Mouse (Mus musculus) C2C12 (cell line): ENCODE measurements around the gene Cdk19. TPM values are rescaled to one million over a fixed set of nuclear protein-coding genes. Genes with fewer than 3 reads are reported as not detected.

Experiments used
- H3K27me3 ChIP-seq: one replicate; pipeline ENCODE4 v1.6.1; 2011; ENCODE audit not compliant: control insufficient read depth, insufficient read depth, insufficient read length
- H3K36me3 ChIP-seq: one replicate; pipeline ENCODE4 v1.6.1; 2011; ENCODE audit not compliant: control insufficient read depth, insufficient read depth
- H3K4me3 ChIP-seq: one replicate; pipeline ENCODE4 v1.5.1; 2011; ENCODE audit warnings: mild to moderate bottlenecking, control low read depth; ENCODE audit not compliant: poor library complexity, insufficient read depth, severe bottlenecking
- H3K79me2 ChIP-seq: one replicate; pipeline ENCODE4 v1.6.1; 2011; ENCODE audit not compliant: control insufficient read depth, insufficient read depth
- H3K79me3 ChIP-seq: one replicate; pipeline ENCODE4 v1.6.1; 2011; ENCODE audit warnings: low read depth, control low read depth
- H3ac ChIP-seq: one replicate; pipeline ENCODE3; 2011; ENCODE audit warnings: low read depth; ENCODE audit not compliant: control insufficient read depth, insufficient read length
- CEBPB ChIP-seq: IDR thresholded peaks from one replicate; pipeline ENCODE4 v1.6.1; 2011; ENCODE audit warnings: low read depth, mild to moderate bottlenecking, control low read depth, moderate library complexity
- CTCF ChIP-seq: IDR thresholded peaks from one replicate; pipeline ENCODE4 v1.5.1; 2011; ENCODE audit not compliant: control insufficient read depth, insufficient read depth, insufficient read length
- FOSL1 ChIP-seq: IDR thresholded peaks from one replicate; pipeline ENCODE4 v1.8.0; 2011; ENCODE audit warnings: mild to moderate bottlenecking, low read length; ENCODE audit not compliant: poor library complexity, insufficient read depth, severe bottlenecking
- MAX ChIP-seq: IDR thresholded peaks from one replicate; pipeline ENCODE4 v1.6.1; 2011; ENCODE audit warnings: mild to moderate bottlenecking, control low read depth
- MYOD1 ChIP-seq: IDR thresholded peaks from one replicate; pipeline ENCODE4 v1.6.1; 2011; ENCODE audit warnings: low read depth; ENCODE audit not compliant: control insufficient read depth, insufficient read length
- MYOG ChIP-seq: IDR thresholded peaks from one replicate; pipeline ENCODE4 v1.6.1; 2011; ENCODE audit not compliant: control insufficient read depth, insufficient read length; ENCODE audit errors: extremely low read depth
- USF1 ChIP-seq: IDR thresholded peaks from one replicate; pipeline ENCODE4 v1.6.1; 2011; ENCODE audit warnings: low read depth, mild to moderate bottlenecking, control low read depth, moderate library complexity
- polyA plus RNA-seq: library from polyadenylated mRNA; unstranded; fragments of >200 nt; fragmentation: generic; extraction: Trizol; gene quantifications from one replicate; pipeline ENCODE4 v1.2.1, GENCODE M21; 2012; ENCODE audit warnings: missing spikeins

The Cdk19 gene
- polyA plus RNA-seq, 1 experiment: 3.9 TPM

DNA sequence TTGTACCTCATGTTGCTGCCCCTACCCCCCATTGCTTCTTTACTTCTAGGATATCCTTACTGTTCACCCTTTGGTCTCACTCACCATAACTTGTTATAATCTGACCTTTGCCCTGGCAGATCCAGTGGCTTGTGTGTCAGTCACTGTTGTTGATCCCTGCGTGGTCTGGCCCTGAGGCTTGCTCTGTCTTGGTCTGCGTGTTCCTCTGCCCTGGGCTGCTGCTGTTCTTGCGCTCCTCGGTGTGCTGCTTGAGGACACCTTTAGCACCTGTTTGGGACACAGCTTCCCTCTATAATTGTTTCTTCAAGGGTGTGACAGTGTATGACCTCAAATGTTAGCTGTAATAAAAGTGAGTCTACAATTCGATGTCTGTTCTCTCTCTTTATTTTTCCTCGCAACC is 122.0 kb downstream of the Cdk19 start:
- Histone ChIP-seq H3K79me2 (no peaks in the 10 kb centered on the region), H3K4me3 (no peak overlapping the region), H3K27me3 (no peaks in the 10 kb centered on the region), H3K36me3 (no peaks in the 10 kb centered on the region), H3ac (no peak overlapping the region), H3K79me3 (no peaks in the 10 kb centered on the region)
- TF ChIP-seq FOSL1: no peak
- TF ChIP-seq MYOD1: no peak
- TF ChIP-seq MAX: no peak
- no peak for TF ChIP-seq USF1
- no peak for TF ChIP-seq CTCF
- TF ChIP-seq MYOG: no peak
- no peak for TF ChIP-seq CEBPB

DNA sequence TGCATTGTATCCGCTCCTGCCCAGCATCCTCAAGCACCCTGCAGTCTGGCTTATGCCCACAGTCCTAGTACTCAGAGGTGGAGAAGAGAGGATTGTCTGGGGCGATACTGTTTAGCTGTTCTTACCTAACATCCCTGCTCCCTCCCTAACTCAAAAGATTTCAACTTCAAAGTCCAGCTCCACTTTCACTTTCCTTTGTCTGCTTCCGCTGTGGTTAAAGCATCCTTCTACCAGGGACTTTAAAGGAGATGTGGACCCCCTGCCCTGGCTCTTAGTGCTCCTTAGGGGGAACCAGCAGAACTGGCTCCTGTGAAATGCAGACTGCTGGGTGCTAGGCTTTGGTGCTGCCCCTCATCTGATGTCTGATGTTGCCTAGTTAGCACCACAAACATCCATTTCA is 122.9 kb downstream of the Cdk19 start:
- TF ChIP-seq CEBPB: no peak
- Histone ChIP-seq H3K36me3 (no peaks in the 10 kb centered on the region), H3K79me2 (no peaks in the 10 kb centered on the region), H3K4me3 (no peak overlapping the region), H3K27me3 (no peaks in the 10 kb centered on the region), H3K79me3 (no peaks in the 10 kb centered on the region), H3ac (no peak overlapping the region)

DNA sequence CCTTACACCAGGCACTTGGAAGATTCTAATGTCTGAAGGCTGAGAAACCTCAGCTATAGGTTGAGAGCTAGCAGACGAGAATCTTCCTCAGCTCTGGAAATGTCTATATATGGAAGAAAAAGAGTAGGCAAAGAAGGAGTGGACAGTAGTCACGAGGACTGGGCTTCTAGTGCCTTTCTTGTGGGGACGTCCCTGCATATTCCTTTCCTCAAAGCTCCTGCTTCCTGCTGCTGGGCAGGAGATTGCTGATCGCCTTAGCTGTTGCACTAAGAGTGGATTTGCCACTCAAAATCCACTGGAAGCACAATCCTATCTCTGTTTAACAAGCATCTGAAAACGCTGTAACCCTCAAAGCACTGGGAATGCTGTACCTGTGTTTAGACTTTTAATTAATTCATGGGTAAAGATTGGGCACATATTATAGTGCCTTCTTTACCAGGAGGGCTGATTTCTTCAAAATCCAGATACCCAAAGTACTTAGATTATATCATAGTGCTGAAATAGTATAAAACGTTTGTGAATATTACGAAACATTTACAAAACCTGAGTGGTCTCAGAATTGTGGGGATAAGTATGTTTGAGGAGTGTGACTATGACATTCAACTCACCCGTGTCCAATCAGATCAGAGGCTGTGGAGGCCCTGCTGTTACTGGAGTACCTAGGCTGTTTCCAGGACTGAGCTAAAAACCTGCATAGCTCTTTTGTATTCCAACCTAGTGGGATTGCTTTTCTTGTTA is 128.0 kb downstream of the Cdk19 start:
- no peaks in the 10 kb centered on the region for H3K79me2 ChIP-seq
- H3K27me3 ChIP-seq: no peaks in the 10 kb centered on the region
- TF ChIP-seq CEBPB (no peak), MAX (no peak), MYOD1 (no peak), FOSL1 (no peak), CTCF (no peak), USF1 (no peak), MYOG (no peak)
- no peak overlapping the region for H3ac ChIP-seq
- H3K36me3 ChIP-seq: peaks cover 2% of the 10 kb centered on the region
- no peak overlapping the region for H3K4me3 ChIP-seq
- no peaks in the 10 kb centered on the region for H3K79me3 ChIP-seq

DNA sequence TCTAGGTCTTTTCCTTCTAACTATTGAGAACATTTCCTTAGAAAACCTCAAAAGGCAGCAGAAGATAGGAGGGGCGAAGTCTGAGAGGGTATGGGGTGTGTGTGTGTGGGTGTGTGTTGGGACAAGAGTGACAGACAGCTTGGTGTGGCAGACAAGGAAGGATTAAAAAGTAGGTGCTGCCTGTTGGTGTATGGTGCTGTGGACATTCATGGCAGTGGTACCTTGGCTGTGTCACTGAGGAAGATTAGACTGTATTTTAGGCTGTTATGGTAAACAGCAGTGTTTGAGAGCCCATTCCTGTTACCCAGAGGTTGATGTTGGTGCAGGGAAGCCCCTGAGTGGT is 128.5 kb downstream of the Cdk19 start:
- TF ChIP-seq MYOG: no peak
- no peak for TF ChIP-seq CTCF
- no peak for TF ChIP-seq MYOD1
- no peak for TF ChIP-seq USF1
- TF ChIP-seq CEBPB: no peak
- TF ChIP-seq FOSL1: no peak
- peaks cover 2% of the 10 kb centered on the region for H3K36me3 ChIP-seq
- H3K79me3 ChIP-seq: no peaks in the 10 kb centered on the region
- no peak overlapping the region for H3K4me3 ChIP-seq
- no peaks in the 10 kb centered on the region for H3K79me2 ChIP-seq
- no peak overlapping the region for H3ac ChIP-seq
- no peaks in the 10 kb centered on the region for H3K27me3 ChIP-seq

DNA sequence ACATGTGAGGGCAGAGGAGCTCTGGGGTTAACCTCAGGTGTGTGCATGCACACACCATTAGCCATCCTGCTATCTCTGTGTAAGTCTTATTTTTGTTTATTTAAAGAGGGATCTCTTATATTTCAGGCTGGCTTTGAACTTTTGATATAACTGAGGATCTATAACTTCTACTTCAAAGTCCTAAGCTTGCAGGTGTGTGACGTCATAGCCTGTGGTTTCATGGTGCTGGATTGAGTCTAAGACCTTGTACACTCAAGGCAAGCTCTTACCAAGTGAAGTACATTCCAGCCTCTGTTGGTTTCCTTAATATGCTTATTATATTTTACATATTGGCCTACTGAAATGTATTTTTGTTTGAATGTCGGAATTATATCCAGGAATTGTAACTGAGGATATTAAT is 129.8 kb downstream of the Cdk19 start:
- TF ChIP-seq CTCF (no peak), CEBPB (no peak), MYOD1 (no peak), FOSL1 (no peak), MYOG (no peak), MAX (no peak), USF1 (no peak)
- Histone ChIP-seq H3K79me2 (no peaks in the 10 kb centered on the region), H3K79me3 (no peaks in the 10 kb centered on the region), H3K4me3 (no peak overlapping the region), H3ac (no peak overlapping the region), H3K27me3 (no peaks in the 10 kb centered on the region), H3K36me3 (peaks cover 2% of the 10 kb centered on the region)

DNA sequence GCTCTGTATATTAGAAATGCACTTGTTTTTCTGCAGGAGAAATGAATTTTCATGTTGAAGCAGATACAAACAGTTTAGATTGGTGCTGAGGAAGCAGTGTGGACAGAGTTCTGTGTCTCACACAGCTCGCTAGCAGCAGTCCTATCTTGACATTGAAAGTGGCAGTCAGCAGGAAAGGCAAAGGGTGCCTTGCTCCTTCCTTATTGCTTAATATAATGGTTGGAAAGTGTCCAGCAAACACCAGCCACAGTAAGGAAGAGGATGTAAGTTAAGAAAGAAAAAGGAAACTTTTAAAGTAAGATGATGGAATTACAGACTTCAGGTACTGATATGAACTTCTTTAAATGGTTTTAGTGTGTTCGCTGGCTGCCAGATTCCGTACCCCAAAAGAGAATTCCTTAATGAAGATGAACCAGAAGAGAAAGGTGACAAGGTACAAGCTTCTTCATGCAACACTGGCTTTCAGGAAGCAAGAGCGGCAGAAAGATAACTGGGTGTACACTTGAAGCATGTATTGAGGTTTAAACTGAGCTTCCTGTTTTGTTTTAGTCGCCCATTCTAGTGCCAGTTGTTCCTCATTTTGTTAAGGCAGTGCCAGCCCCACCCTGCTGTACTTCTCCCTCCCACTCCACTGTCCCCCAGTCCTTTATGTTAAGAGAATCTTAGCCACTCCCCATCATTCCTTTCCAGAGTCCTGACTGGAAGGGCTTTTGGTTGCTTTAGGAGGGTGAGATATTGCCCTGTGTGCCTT is 137.3 kb downstream of the Cdk19 start:
- H3ac ChIP-seq: no peak overlapping the region
- TF ChIP-seq MAX (no peak), CTCF (no peak), MYOD1 (no peak), USF1 (no peak), MYOG (no peak), FOSL1 (no peak), CEBPB (no peak)
- H3K79me2 ChIP-seq: no peaks in the 10 kb centered on the region
- H3K27me3 ChIP-seq: no peaks in the 10 kb centered on the region
- H3K4me3 ChIP-seq: no peak overlapping the region
- peaks cover 8% of the 10 kb centered on the region for H3K36me3 ChIP-seq
- no peaks in the 10 kb centered on the region for H3K79me3 ChIP-seq
